Mouse (Mus musculus) ZHBTc4 (cell line): ENCODE measurements around the gene Eras.
"Not testable (repeated sequence)": the region's sequence is repeated elsewhere in the genome, so short reads cannot be mapped to it uniquely, and the experiment has no call there.

Source experiments
- DNase-seq: peaks from one replicate; pipeline ENCODE4 v3.0.0-alpha.2; 2011; ENCODE audit warnings: low read depth, low spot score

The Eras gene

GRCm38 (mm10) chrX:7910473-7910872 is 17.9 kb downstream of the Eras start:
- DNase-seq: peak; percentile 16

- DNase-seq: not testable (repeated sequence)
These were observed 19.2 kb downstream of the Eras start, which contains the start of gene Gm10490 for GRCm38 (mm10) chrX:7909242-7909641. Gm10490 (plus strand) TSS chrX:7909542.

- no peak for DNase-seq
These were observed 20.7 kb downstream of the Eras start, which contains the start of gene Gm10491 for GRCm38 (mm10) chrX:7907735-7908134. Gm10491 (minus strand) TSS chrX:7907835.

GRCm38 (mm10) chrX:7904441-7904840 is 24.0 kb downstream of the Eras start:
- DNase-seq: no peak

- DNase-seq: peak; percentile 94
These were observed 29.2 kb downstream of the Eras start, which contains the start of the genes Pqbp1 and Timm17b for GRCm38 (mm10) chrX:7898880-7899874. Pqbp1 (minus strand) TSS chrX:7899269. Timm17b (plus strand) TSS chrX:7899357.

GRCm38 (mm10) chrX:7898211-7898610 is 30.2 kb downstream of the Eras start:
- DNase-seq: peak; percentile 21

GRCm38 (mm10) chrX:7883841-7884567 is 44.4 kb downstream of the Eras start, which contains the start of gene Slc35a2:
Slc35a2 (plus strand) TSS chrX:7884028.
- peak; percentile 89 for DNase-seq

GRCm38 (mm10) chrX:7879819-7880218 is 48.6 kb downstream of the Eras start:
- DNase-seq: peak; percentile 90

GRCm38 (mm10) chrX:7878495-7878894 is 49.9 kb downstream of the Eras start:
- DNase-seq: no peak

GRCm38 (mm10) chrX:7878007-7878419 is 50.4 kb downstream of the Eras start, which contains the start of gene Pim2:
Pim2 (plus strand) TSS chrX:7878262.
- DNase-seq: peak; percentile 95
